Mouse (Mus musculus) MEL (cell line): ENCODE measurements around the gene Tmem54.
A peak's percentile ranks its signal among the peaks of the same experiment; 100 is the strongest.

Experiments used
- BHLHE40 ChIP-seq: IDR thresholded peaks from 2 replicates; pipeline ENCODE4 v1.6.1; 2012; ENCODE audit warnings: low read depth, mild to moderate bottlenecking, inconsistent platforms, low read length, improper control_type of control experiment, borderline replicate concordance
- CHD2 ChIP-seq: IDR thresholded peaks from 2 replicates; pipeline ENCODE4 v1.6.1; 2011; ENCODE audit warnings: low read length, improper control_type of control experiment
- CTCF ChIP-seq, 3 experiments: IDR thresholded peaks in 2 of 3; conservative IDR thresholded peaks in 1 of 3; 2 replicates each; pipeline ENCODE4 v1.5.1; 2011 to 2012; ENCODE audit warnings: low read length in 3 of 3, low read depth in 2 of 3, mild to moderate bottlenecking in 2 of 3, improper control_type of control experiment in 1 of 3, inconsistent platforms in 1 of 3, mixed read lengths in 1 of 3, moderate library complexity in 1 of 3; ENCODE audit not compliant: control insufficient read depth in 1 of 3, insufficient read depth in 1 of 3, poor library complexity in 1 of 3, severe bottlenecking in 1 of 3
- EP300 ChIP-seq, 2 experiments: IDR thresholded peaks; 2 replicates each; pipeline ENCODE4 v1.6.1; 2011; ENCODE audit warnings: improper control_type of control experiment in 2 of 2, low read length in 2 of 2, low read depth in 1 of 2, mild to moderate bottlenecking in 1 of 2
- GATA1 ChIP-seq: IDR thresholded peaks from 2 replicates; pipeline ENCODE4 v1.6.1; 2011; ENCODE audit warnings: low read depth, low read length, improper control_type of control experiment
- HCFC1 ChIP-seq: IDR thresholded peaks from 2 replicates; pipeline ENCODE4 v1.6.1; 2012; ENCODE audit warnings: low read depth, mild to moderate bottlenecking, inconsistent platforms, low read length, improper control_type of control experiment, moderate library complexity
- NELFE ChIP-seq: IDR thresholded peaks from 2 replicates; pipeline ENCODE4 v1.6.1; 2011; ENCODE audit warnings: low read depth, low read length, improper control_type of control experiment
- POLR2A ChIP-seq, 2 experiments: IDR thresholded peaks; 2 replicates each; pipeline ENCODE4 v1.6.1; 2011 to 2012; ENCODE audit warnings: low read length in 2 of 2, mild to moderate bottlenecking in 2 of 2, control low read depth in 1 of 2, improper control_type of control experiment in 1 of 2, low read depth in 1 of 2, moderate library complexity in 1 of 2; ENCODE audit not compliant: control insufficient read depth in 1 of 2, insufficient read depth in 1 of 2, poor library complexity in 1 of 2
- POLR2AphosphoS2 ChIP-seq: IDR thresholded peaks from 2 replicates; pipeline ENCODE4 v1.6.1; 2011; ENCODE audit warnings: low read length, improper control_type of control experiment
- POLR2AphosphoS5 ChIP-seq: IDR thresholded peaks from 2 replicates; pipeline ENCODE4 v1.6.1; 2012; ENCODE audit warnings: low read depth, borderline replicate concordance, mild to moderate bottlenecking, inconsistent platforms, low read length, moderate library complexity, mixed read lengths
- RAD21 ChIP-seq: IDR thresholded peaks from 2 replicates; pipeline ENCODE4 v1.6.1; 2011; ENCODE audit warnings: mild to moderate bottlenecking, low read depth, low read length, improper control_type of control experiment
- USF1 ChIP-seq: IDR thresholded peaks from 2 replicates; pipeline ENCODE4 v1.6.1; 2014; ENCODE audit warnings: low read depth, mild to moderate bottlenecking, inconsistent platforms, low read length, improper control_type of control experiment, moderate library complexity
- ZC3H11A ChIP-seq: IDR thresholded peaks from 2 replicates; pipeline ENCODE4 v1.6.1; 2012; ENCODE audit warnings: low read depth, mild to moderate bottlenecking, inconsistent platforms, low read length, improper control_type of control experiment

DNA sequence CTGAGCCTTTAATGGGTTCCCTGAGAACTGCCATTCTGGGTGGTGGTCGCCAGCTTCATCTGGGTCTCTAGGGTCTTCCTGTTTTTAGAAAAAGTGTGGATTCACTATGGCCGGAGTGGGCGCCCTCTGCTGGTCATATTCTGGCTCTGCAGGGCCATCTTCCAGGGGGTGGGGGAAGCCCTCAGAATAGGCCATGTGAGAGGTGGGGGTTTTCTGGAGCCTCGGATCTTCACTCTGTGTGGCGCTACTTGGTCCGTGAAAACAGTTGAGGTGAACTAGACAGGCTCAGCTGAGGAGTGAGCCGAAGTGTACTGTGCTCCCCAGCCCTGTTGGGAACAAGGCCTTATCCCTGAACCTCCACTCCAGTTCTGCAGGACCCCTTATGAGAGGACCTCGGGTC lies 24.8 kb downstream of the Tmem54 start:
- TF ChIP-seq POLR2A (IDR thresholded peaks at IDR 0.05; ENCODE audit: control insufficient read depth in 1 of 2, insufficient read depth in 1 of 2, low read depth in 1 of 2, low read length in 2 of 2, poor library complexity in 1 of 2) = no peak
- TF ChIP-seq GATA1 = no peak
- TF ChIP-seq RAD21 = peak; percentile 28
- peak; percentile 79 to 97 (median 83) for TF ChIP-seq CTCF (IDR thresholded peaks at IDR 0.05 in 2 of 3, conservative IDR thresholded peaks at IDR 0.05 in 1 of 3; ENCODE audit: control insufficient read depth in 1 of 3, insufficient read depth in 1 of 3, low read depth in 2 of 3, low read length in 3 of 3, poor library complexity in 1 of 3, severe bottlenecking in 1 of 3)
- TF ChIP-seq EP300 (IDR thresholded peaks at IDR 0.05; ENCODE audit: low read depth in 1 of 2, low read length in 2 of 2) = no peak
- TF ChIP-seq ZC3H11A = no peak
- no peak for TF ChIP-seq CHD2
- peak; percentile 60; the same call in 1 of the 2 replicates for TF ChIP-seq HCFC1
- no peak for TF ChIP-seq POLR2AphosphoS2
- TF ChIP-seq NELFE = no peak
- TF ChIP-seq POLR2AphosphoS5 = no peak
- TF ChIP-seq BHLHE40 = no peak
- TF ChIP-seq USF1 = no peak
